Mouse (Mus musculus) limb, embryonic 14.5 days (tissue): ENCODE measurements at regions not wholly inside any gene's neighbourhood (a gene's known extent, or its start where the extent isn't known, plus 50 kb on each side); places are given as distances from the start of the nearest gene placed in this dataset.

Experiments used
- ATAC-seq: fragments of 200-750 bp; cut with Nextera tagmentation; 2 replicates; pipeline ENCODE4 v1.8.0; 2017; ENCODE audit warnings: low read depth, moderate number of reproducible peaks, moderate TSS enrichment; ENCODE audit not compliant: low FRiP score
- DNase-seq: peaks from one replicate; pipeline ENCODE4 v3.0.0-alpha.2; 2015; ENCODE audit warnings: low spot score
- H3K27ac ChIP-seq: fragments of 300-500 bp; sonication (generic); replicated peaks from 2 replicates; pipeline ENCODE4 v1.5.1; 2014; ENCODE audit warnings: low read depth, mild to moderate bottlenecking, low read length, moderate library complexity, mixed read lengths
- H3K27me3 ChIP-seq: fragments of 300-500 bp; sonication (generic); 2 replicates; pipeline ENCODE4 v1.6.1; 2014; ENCODE audit warnings: low read length, mixed read lengths; ENCODE audit not compliant: control insufficient read depth, insufficient read depth
- H3K36me3 ChIP-seq: fragments of 300-500 bp; sonication (generic); 2 replicates; pipeline ENCODE4 v1.6.1; 2014; ENCODE audit warnings: mild to moderate bottlenecking, low read length, moderate library complexity, mixed read lengths; ENCODE audit not compliant: control insufficient read depth, insufficient read depth
- H3K4me1 ChIP-seq: fragments of 300-500 bp; sonication (generic); 2 replicates; pipeline ENCODE4 v1.6.1; 2014; ENCODE audit warnings: antibody characterized with exemption, low read length, mixed read lengths; ENCODE audit not compliant: control insufficient read depth, insufficient read depth
- H3K4me2 ChIP-seq: fragments of 300-500 bp; sonication (generic); replicated peaks from 2 replicates; pipeline ENCODE4 v1.6.1; 2014; ENCODE audit warnings: low read depth, mild to moderate bottlenecking, low read length, moderate library complexity; ENCODE audit not compliant: severe bottlenecking
- H3K4me3 ChIP-seq: fragments of 300-500 bp; sonication (generic); replicated peaks from 2 replicates; pipeline ENCODE4 v1.5.1; 2014; ENCODE audit warnings: low read length
- H3K9ac ChIP-seq: fragments of 300-500 bp; sonication (generic); 2 replicates; pipeline ENCODE4 v1.6.1; 2014; ENCODE audit warnings: mild to moderate bottlenecking, low read depth, low read length, moderate library complexity; ENCODE audit not compliant: severe bottlenecking
- H3K9me3 ChIP-seq: fragments of 300-500 bp; sonication (generic); 2 replicates; pipeline ENCODE4 v1.6.1; 2016; ENCODE audit warnings: low read length; ENCODE audit not compliant: control insufficient read depth
- POLR2A ChIP-seq: fragments of 200-500 bp; IDR thresholded peaks from 2 replicates; pipeline ENCODE4 v1.8.0; 2012; ENCODE audit warnings: inconsistent platforms, mild to moderate bottlenecking, moderate library complexity, borderline replicate concordance; ENCODE audit not compliant: insufficient read depth, insufficient read length; ENCODE audit errors: extremely low read depth
- WGBS: fragments of 180-500 bp; shearing (Covaris S2); extraction: QIAGEN DNeasy Blood & Tissue Kit; methylation state at CpG from one replicate; pipeline ENCODE4 v1.1.7; 2014; 5-methylcytosine and 5-hydroxymethylcytosine counted together

DNA sequence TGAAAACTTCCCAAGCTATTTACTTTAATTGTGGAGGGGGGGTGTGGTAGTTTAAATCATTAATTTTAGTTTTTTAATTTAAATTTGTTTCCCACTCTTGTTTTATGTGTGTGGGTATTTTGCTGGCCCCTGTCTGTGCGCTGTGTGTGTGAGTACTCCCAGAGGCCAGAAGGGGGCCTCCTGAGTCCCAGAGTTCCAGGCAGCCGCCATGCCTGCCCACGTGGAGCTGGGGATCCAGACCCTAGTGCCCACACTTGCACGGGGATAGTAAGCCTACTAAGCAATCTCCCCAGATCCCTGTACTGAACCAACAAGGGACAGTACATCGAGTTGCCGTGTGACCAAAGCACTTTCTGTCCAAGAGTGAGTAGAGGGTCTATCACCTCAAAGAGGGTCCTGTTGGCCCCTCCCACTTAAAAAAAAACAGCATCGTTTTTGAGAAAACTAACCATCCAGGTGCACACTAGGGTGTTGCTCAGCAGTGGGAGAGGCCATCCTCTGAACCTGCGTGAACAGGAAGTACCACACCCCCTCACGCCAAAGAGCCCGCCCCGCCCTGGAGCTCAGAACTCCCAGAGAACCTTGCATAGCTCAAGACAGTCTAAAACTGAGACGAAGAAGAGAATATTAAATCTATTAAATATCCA lies 160.4 kb upstream of the Haao start:
- no peak overlapping the region for H3K4me3 ChIP-seq
- H3K27ac ChIP-seq, result no peak overlapping the region
- no peaks in the 10 kb centered on the region for H3K27me3 ChIP-seq
- TF ChIP-seq POLR2A, result no peak
- no peak overlapping the region for H3K4me2 ChIP-seq
- H3K9ac ChIP-seq, result no peak overlapping the region
- no peaks in the 10 kb centered on the region for H3K9me3 ChIP-seq
- WGBS, result 79% methylated on average over 12 of the region's 12 CpGs
- H3K36me3 ChIP-seq, result no peaks in the 10 kb centered on the region
- peaks cover 35% of the 10 kb centered on the region for H3K4me1 ChIP-seq
- ATAC-seq, result no peak
- DNase-seq, result no peak

- no peaks in the 10 kb centered on the region for H3K9me3 ChIP-seq
- H3K36me3 ChIP-seq, result no peaks in the 10 kb centered on the region
- H3K4me3 ChIP-seq, result no peak overlapping the region
- WGBS, result 60% methylated on average over 9 of the region's 9 CpGs
- H3K27me3 ChIP-seq, result no peaks in the 10 kb centered on the region
- peaks cover 35% of the 10 kb centered on the region for H3K4me1 ChIP-seq
- DNase-seq (no peak), ATAC-seq (no peak)
- TF ChIP-seq POLR2A, result no peak
- no peak overlapping the region for H3K27ac ChIP-seq
- no peak overlapping the region for H3K9ac ChIP-seq
- H3K4me2 ChIP-seq, result no peak overlapping the region
Observed at GRCm38 (mm10) chr17:84006748-84007147, 159.0 kb upstream of the Haao start.

DNA sequence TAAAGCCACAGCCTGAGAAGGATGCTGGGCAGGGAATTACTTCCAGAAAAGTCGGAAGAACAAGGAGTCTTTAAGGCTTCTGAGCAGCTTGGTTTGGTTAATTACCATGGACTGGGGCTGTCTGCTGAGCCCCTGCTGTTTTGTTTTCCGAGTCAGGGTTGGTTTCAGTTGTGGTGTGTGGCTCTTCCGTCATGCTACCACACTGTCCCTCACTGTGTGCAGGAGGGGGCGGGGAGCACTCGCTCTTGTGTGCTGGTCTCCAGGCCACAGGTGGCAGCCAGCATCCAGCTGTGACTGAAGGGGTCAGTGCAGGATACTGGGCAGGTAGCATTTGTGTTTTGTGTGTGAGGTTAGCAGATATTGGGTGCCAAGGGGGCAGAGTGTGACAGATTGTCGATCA lies 156.5 kb upstream of the Haao start:
- no peak for DNase-seq
- 39% methylated on average over 6 of the region's 6 CpGs for WGBS
- TF ChIP-seq POLR2A, result no peak
- no peak overlapping the region for H3K4me2 ChIP-seq
- no peak overlapping the region for H3K9ac ChIP-seq
- no peak overlapping the region for H3K4me3 ChIP-seq
- no peak for ATAC-seq
- no peaks in the 10 kb centered on the region for H3K36me3 ChIP-seq
- no peaks in the 10 kb centered on the region for H3K9me3 ChIP-seq
- H3K27me3 ChIP-seq, result no peaks in the 10 kb centered on the region
- peaks cover 23% of the 10 kb centered on the region for H3K4me1 ChIP-seq
- H3K27ac ChIP-seq, result peak overlapping the region; percentile 56

- H3K4me3 ChIP-seq, result no peak overlapping the region
- no peak for TF ChIP-seq POLR2A
- no peak overlapping the region for H3K4me2 ChIP-seq
- H3K4me1 ChIP-seq, result peaks cover 22% of the 10 kb centered on the region
- H3K27me3 ChIP-seq, result no peaks in the 10 kb centered on the region
- 42% methylated on average over 9 of the region's 9 CpGs for WGBS
- H3K9ac ChIP-seq, result no peak overlapping the region
- no peak for DNase-seq
- H3K9me3 ChIP-seq, result no peaks in the 10 kb centered on the region
- no peak for ATAC-seq
- no peaks in the 10 kb centered on the region for H3K36me3 ChIP-seq
- peak overlapping the region; percentile 56 for H3K27ac ChIP-seq
Observed at GRCm38 (mm10) chr17:84003489-84004234, 155.9 kb upstream of the Haao start.

GRCm38 (mm10) chr17:84002939-84003338 lies 155.2 kb upstream of the Haao start:
- DNase-seq, result no peak
- H3K9ac ChIP-seq, result no peak overlapping the region
- no peak overlapping the region for H3K4me3 ChIP-seq
- H3K4me2 ChIP-seq, result no peak overlapping the region
- H3K27me3 ChIP-seq, result no peaks in the 10 kb centered on the region
- H3K4me1 ChIP-seq, result peaks cover 19% of the 10 kb centered on the region
- H3K9me3 ChIP-seq, result no peaks in the 10 kb centered on the region
- ATAC-seq, result no peak
- TF ChIP-seq POLR2A, result no peak
- 91% methylated on average over 6 of the region's 6 CpGs for WGBS
- H3K27ac ChIP-seq, result 0 out of 2 replicates have a peak overlapping the region, but pooled peaks have one; percentile 15
- H3K36me3 ChIP-seq, result no peaks in the 10 kb centered on the region

DNA sequence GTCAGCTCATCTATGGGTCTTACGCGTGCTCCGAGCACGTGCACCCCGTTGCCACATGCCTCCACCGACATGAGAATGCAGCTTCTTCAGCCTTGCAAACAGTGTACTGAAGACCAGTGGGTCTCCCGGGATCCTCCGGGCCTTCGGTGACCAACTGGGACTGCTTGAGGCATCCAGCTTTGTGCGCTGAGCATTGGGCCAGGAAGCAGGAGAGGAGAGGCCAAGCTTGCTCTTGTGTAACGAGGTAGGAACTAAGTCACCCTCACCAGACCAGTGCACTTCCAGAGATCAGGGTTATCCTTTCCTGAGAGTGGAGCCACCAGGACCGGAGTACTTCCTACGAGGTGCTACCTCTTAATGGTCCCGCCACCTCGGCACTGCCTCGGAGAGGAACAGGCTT lies 154.6 kb upstream of the Haao start:
- Histone ChIP-seq H3K9me3 (no peaks in the 10 kb centered on the region), H3K27ac (no peak overlapping the region), H3K27me3 (no peaks in the 10 kb centered on the region), H3K9ac (no peak overlapping the region), H3K4me1 (peaks cover 19% of the 10 kb centered on the region), H3K4me3 (no peak overlapping the region), H3K4me2 (no peak overlapping the region), H3K36me3 (no peaks in the 10 kb centered on the region)
- no peak for ATAC-seq
- DNase-seq, result no peak
- 91% methylated on average over 16 of the region's 16 CpGs for WGBS
- no peak for TF ChIP-seq POLR2A
